10 mouse cellular contexts compared by ENCODE assay signal in the genomic region with DNA sequence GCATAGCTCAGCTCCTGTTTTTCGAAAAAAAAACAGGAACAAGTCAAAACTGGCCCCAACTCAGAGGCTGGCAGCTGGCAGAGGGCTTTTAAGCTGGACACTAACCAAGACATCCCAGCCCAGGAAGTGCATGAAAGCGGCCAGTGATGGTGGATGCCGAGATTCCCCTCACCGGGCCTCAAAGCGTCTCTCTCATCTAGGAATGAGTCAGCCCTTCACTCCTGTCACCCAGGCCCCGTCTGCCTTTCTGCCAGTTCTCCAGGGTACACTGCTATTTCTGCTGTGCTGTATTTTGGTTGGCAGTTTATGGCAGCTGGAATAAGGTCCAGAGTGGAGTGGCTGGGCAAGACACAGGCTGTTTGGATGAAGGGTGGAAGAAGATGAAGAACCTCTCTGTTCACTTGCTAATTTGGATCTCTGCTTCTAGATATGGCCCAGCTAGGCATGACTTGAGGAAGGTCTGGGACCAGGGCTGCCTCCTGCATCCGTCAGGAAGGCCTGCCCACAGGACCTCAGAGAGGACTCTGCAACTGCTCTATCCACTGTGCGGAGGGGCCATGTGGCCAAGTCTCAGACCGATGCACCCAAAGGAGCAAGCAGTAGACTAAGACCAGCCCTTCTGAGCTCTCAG. TPM values are rescaled to one million over a fixed set of nuclear protein-coding genes. Genes with fewer than 3 reads are reported as not detected.
DNase-seq lines count a peak whose midpoint lies in the region; ATAC-seq and TF ChIP-seq lines count a peak whose summit lies in the region.
"Had no signal": no experiment of that assay in that cellular context is flagged by ENCODE, and none has a peak within 500 bp of the region (broad histone marks: within the 10 kb centered on the region; RNA-seq: fewer than 3 reads in every experiment).

No protein-coding gene starts in this region.

- no peaks in the 10 kb centered on the region for H3K36me3 ChIP-seq in hindbrain, postnatal 0 days (ENCODE audit: insufficient read depth, low read length)
- no peaks in the 10 kb centered on the region for H3K36me3 ChIP-seq in limb, embryonic 15.5 days
- H3K36me3 ChIP-seq in small intestine, adult 2 months (ENCODE audit: control insufficient read depth, insufficient read depth, low read length) = no peaks in the 10 kb centered on the region

- intact Hi-C loops in gastrocnemius, postnatal 36 days (cut with DNase I) = no loop called here

- no peak for TF ChIP-seq POLR2A in small intestine, adult 2 months (IDR thresholded peaks at IDR 0.05; ENCODE audit: low read depth, low read length)

- no peaks in the 10 kb centered on the region for H3K27me3 ChIP-seq in hindbrain, postnatal 0 days (ENCODE audit: insufficient read depth, low read length)
- no peaks in the 10 kb centered on the region for H3K27me3 ChIP-seq in limb, embryonic 15.5 days
- H3K27me3 ChIP-seq in small intestine, adult 2 months (ENCODE audit: control insufficient read depth, insufficient read depth, low read length) = no peaks in the 10 kb centered on the region

- ATAC-seq in hindbrain, postnatal 0 days = peak; percentile 84
- peak; percentile 48 for ATAC-seq in limb, embryonic 15.5 days (ENCODE audit: insufficient number of reproducible peaks, low FRiP score, low TSS enrichment, low read depth)

- peak overlapping the region; percentile 60 for H3K27ac ChIP-seq in hindbrain, postnatal 0 days
- H3K27ac ChIP-seq in limb, embryonic 15.5 days = peak overlapping the region; percentile 95
- peak overlapping the region; percentile 71 for H3K27ac ChIP-seq in small intestine, adult 2 months (ENCODE audit: insufficient read depth, low read depth, low read length)

- no peak for TF ChIP-seq CTCF in hindbrain, postnatal 0 days (IDR thresholded peaks at IDR 0.05; ENCODE audit: low read depth)
- no peak for TF ChIP-seq CTCF in small intestine, adult 2 months (IDR thresholded peaks at IDR 0.05; ENCODE audit: extremely low read depth, insufficient read length, insufficient replicate concordance, low read depth, low read length)

- H3K4me1 ChIP-seq in hindbrain, postnatal 0 days (ENCODE audit: insufficient read depth, low read length) = peaks cover 15% of the 10 kb centered on the region
- peaks cover 41% of the 10 kb centered on the region for H3K4me1 ChIP-seq in limb, embryonic 15.5 days
- peaks cover 18% of the 10 kb centered on the region for H3K4me1 ChIP-seq in small intestine, adult 2 months (ENCODE audit: control insufficient read depth, insufficient read depth, insufficient read length, low read length)

- H3K9ac ChIP-seq in hindbrain, postnatal 0 days (replicated peaks; ENCODE audit: low read length) = no peak overlapping the region
- no peak overlapping the region for H3K9ac ChIP-seq in limb, embryonic 15.5 days

- WGBS in hindbrain, postnatal 0 days = 44% methylated on average over 9 of the region's 9 CpGs
- WGBS in limb, embryonic 15.5 days = 35% methylated on average over 9 of the region's 9 CpGs
- WGBS in small intestine, adult 2 months = 61% methylated on average over 9 of the region's 9 CpGs

- peak; percentile 42 to 47 for DNase-seq in cerebellum, postnatal 14 days
- DNase-seq in cerebellum, postnatal 36 days = no peak
- peak; percentile 76 for DNase-seq in Muller cell, postnatal 12 days (ENCODE audit: inconsistent ontology term)
- peak; percentile 42 to 46 for DNase-seq in gastrocnemius, postnatal 36 days
- peak; percentile 71 for DNase-seq in hindbrain, postnatal 0 days (ENCODE audit: low spot score)
- DNase-seq in ovary, postnatal 14 days (ENCODE audit: low spot score) = no peak

- no peak overlapping the region for H3K4me3 ChIP-seq in hindbrain, postnatal 0 days (ENCODE audit: low read length)
- no peak overlapping the region for H3K4me3 ChIP-seq in limb, embryonic 15.5 days
- no peak overlapping the region for H3K4me3 ChIP-seq in small intestine, adult 2 months (ENCODE audit: low read depth, low read length)
- H3K4me3 ChIP-seq: erythroblast, embryonic 14.5 days had no signal

- no peak overlapping the region for H3K4me2 ChIP-seq in hindbrain, postnatal 0 days (ENCODE audit: low read depth, low read length)
- peak overlapping the region; percentile 22; the same call in 1 of the 2 replicates for H3K4me2 ChIP-seq in limb, embryonic 15.5 days

- H3K9me3 ChIP-seq in hindbrain, postnatal 0 days (ENCODE audit: low read length) = no peaks in the 10 kb centered on the region
- no peaks in the 10 kb centered on the region for H3K9me3 ChIP-seq in limb, embryonic 15.5 days

RNA-seq across cellular contexts. Expression of a gene that starts 27.3 kb away (rescaled TPM):
- total RNA-seq in gastrocnemius, postnatal 36 days (2021) = 1 to 10 TPM; 2.4 to 3.5 TPM
- 7.1 and 14.8 TPM in 2 replicates for total RNA-seq in hindbrain, postnatal 0 days (2014; rRNA removed)
- 6.7 and 7.1 TPM in 2 replicates for polyA plus RNA-seq in hindbrain, postnatal 0 days (2015; fragmentation: Nextera tagmentation; extraction: Ambion mirVana)
- polyA plus RNA-seq in limb, embryonic 15.5 days (2015; fragmentation: Nextera tagmentation; extraction: Ambion mirVana) = 5.7 and 8.3 TPM in 2 replicates
- 9.7 and 16.7 TPM in 2 replicates for polyA plus RNA-seq in small intestine, adult 2 months (2012; rRNA removed)
- total RNA-seq: neutrophil, adult 5-6 weeks had no signal
- polyA plus RNA-seq: erythroblast, embryonic 14.5 days had no signal

RNA-seq across cellular contexts. Expression of a gene that starts 51.9 kb away (rescaled TPM):
- 10 to 100 TPM; 41.8 to 54.2 TPM for total RNA-seq in gastrocnemius, postnatal 36 days (2021)
- 93.8 and 99.2 TPM in 2 replicates for total RNA-seq in hindbrain, postnatal 0 days (2014; rRNA removed)
- polyA plus RNA-seq in hindbrain, postnatal 0 days (2015; fragmentation: Nextera tagmentation; extraction: Ambion mirVana) = 117 and 136 TPM in 2 replicates
- polyA plus RNA-seq in limb, embryonic 15.5 days (2015; fragmentation: Nextera tagmentation; extraction: Ambion mirVana) = 152 and 185 TPM in 2 replicates
- polyA plus RNA-seq in small intestine, adult 2 months (2012; rRNA removed) = 426 and 624 TPM in 2 replicates

Comparison
In these comparisons a context has a peak if more than half of its experiments do, and no peak if none do; other contexts are left out.
1. DNase-seq: peak in cerebellum, postnatal 14 days (2 of 2), Muller cell, postnatal 12 days (single experiment), gastrocnemius, postnatal 36 days (2 of 2) and hindbrain, postnatal 0 days (single experiment); none in cerebellum, postnatal 36 days (0 of 2) and ovary, postnatal 14 days (single experiment).
2. Peak in every context shown above with its lines, with median percentiles within 50 percentile points of each other: H3K27ac ChIP-seq.